Mouse (Mus musculus) heart, postnatal 0 days (tissue): Measurements from ENCODE around the gene Slc35b2.

ENCODE experiments used
- CTCF ChIP-seq: IDR thresholded peaks from 2 replicates; pipeline ENCODE4 v1.5.1; 2016; ENCODE audit warnings: antibody characterized with exemption, control low read depth, low read depth
- EP300 ChIP-seq: IDR thresholded peaks from 2 replicates; pipeline ENCODE4 v1.6.1; 2016; ENCODE audit warnings: antibody characterized with exemption, low read depth

- TF ChIP-seq CTCF = no peak
- TF ChIP-seq EP300 = no peak
Measured at GRCm38 (mm10) chr17:45599446-45600242, 36.0 kb downstream of the Slc35b2 start, which contains the start of gene Slc29a1.
